Comparison of ENCODE assay signal across 30 mouse cellular contexts in genomic region chr2:155611834-155612550, GRCm38 (mm10). TPM values are rescaled to one million over a fixed set of nuclear protein-coding genes. Genes with fewer than 3 reads are reported as not detected.
DNase-seq lines count a peak whose midpoint lies in the region; ATAC-seq and TF ChIP-seq lines count a peak whose summit lies in the region.
"Had no signal": no experiment of that assay in that cellular context is flagged by ENCODE, and none has a peak within 500 bp of the region (broad histone marks: within the 10 kb centered on the region; RNA-seq: fewer than 3 reads in every experiment).

No protein-coding gene starts in this region.

- peaks cover 30% of the 10 kb centered on the region for H3K36me3 ChIP-seq in heart, embryonic 10.5 days
- peaks cover 21% of the 10 kb centered on the region; the same call in 1 of the 2 replicates for H3K36me3 ChIP-seq in heart, embryonic 15.5 days
- no peaks in the 10 kb centered on the region for H3K36me3 ChIP-seq in E14TG2a.4 (ENCODE audit: insufficient read depth, low read length)
- no peaks in the 10 kb centered on the region for H3K36me3 ChIP-seq in liver, embryonic 13.5 days
- H3K36me3 ChIP-seq: embryonic facial prominence, embryonic 12.5 days; forebrain, embryonic 12.5 days; limb, embryonic 12.5 days; midbrain, embryonic 13.5 days; neural tube, embryonic 15.5 days had no signal

- H3K27me3 ChIP-seq in heart, embryonic 10.5 days (ENCODE audit: insufficient read depth, poor library complexity, severe bottlenecking): no peaks in the 10 kb centered on the region
- no peaks in the 10 kb centered on the region for H3K27me3 ChIP-seq in heart, embryonic 15.5 days
- H3K27me3 ChIP-seq in E14TG2a.4 (ENCODE audit: insufficient read depth, low read length): peaks cover 7% of the 10 kb centered on the region; the same call in 1 of the 2 replicates
- no peaks in the 10 kb centered on the region for H3K27me3 ChIP-seq in liver, embryonic 13.5 days
- H3K27me3 ChIP-seq: midbrain, embryonic 13.5 days had no signal

- TF ChIP-seq CTCF in E14TG2a.4 (conservative IDR thresholded peaks at IDR 0.05; ENCODE audit: low read length): no peak

- H3K4me1 ChIP-seq in heart, embryonic 10.5 days: peaks cover 48% of the 10 kb centered on the region
- H3K4me1 ChIP-seq in heart, embryonic 15.5 days (replicated peaks): peaks cover 43% of the 10 kb centered on the region
- H3K4me1 ChIP-seq in E14TG2a.4 (replicated peaks; ENCODE audit: low read depth, low read length): peaks cover 63% of the 10 kb centered on the region
- H3K4me1 ChIP-seq in liver, embryonic 13.5 days (replicated peaks): peaks cover 79% of the 10 kb centered on the region
- H3K4me1 ChIP-seq: embryonic facial prominence, embryonic 12.5 days had no signal

- H3K27ac ChIP-seq in heart, embryonic 10.5 days: peak overlapping the region; percentile 89
- H3K27ac ChIP-seq in heart, embryonic 15.5 days: peak overlapping the region; percentile 91
- H3K27ac ChIP-seq in liver, embryonic 13.5 days: peak overlapping the region; percentile 97
- H3K27ac ChIP-seq: embryonic facial prominence, embryonic 12.5 days; forebrain, embryonic 12.5 days; layer of hippocampus, adult 2 months; left cerebral cortex, adult 2 months; limb, embryonic 12.5 days; midbrain, embryonic 13.5 days; neural tube, embryonic 15.5 days had no signal

- no peak for ATAC-seq in heart, embryonic 15.5 days (replicated peaks; ENCODE audit: insufficient number of reproducible peaks, insufficient read depth, low FRiP score, low read depth)
- ATAC-seq in liver, embryonic 13.5 days (ENCODE audit: low read depth): no peak
- no peak for ATAC-seq in CD4-positive, CD25-positive, alpha-beta regulatory T cell, adult 4 months
- ATAC-seq: hindbrain, embryonic 16.5 days; lung, postnatal 0 days; midbrain, embryonic 13.5 days had no signal

- no peaks in the 10 kb centered on the region for H3K9me3 ChIP-seq in heart, embryonic 10.5 days
- no peaks in the 10 kb centered on the region for H3K9me3 ChIP-seq in heart, embryonic 15.5 days (replicated peaks)
- H3K9me3 ChIP-seq in E14TG2a.4 (ENCODE audit: low read length): no peaks in the 10 kb centered on the region
- no peaks in the 10 kb centered on the region for H3K9me3 ChIP-seq in liver, embryonic 13.5 days (replicated peaks)
- H3K9me3 ChIP-seq: embryonic facial prominence, embryonic 12.5 days; forebrain, embryonic 12.5 days; limb, embryonic 12.5 days; midbrain, embryonic 13.5 days; neural tube, embryonic 15.5 days had no signal

- H3K4me2 ChIP-seq in heart, embryonic 15.5 days: peak overlapping the region; percentile 76
- peak overlapping the region; percentile 90 for H3K4me2 ChIP-seq in liver, embryonic 13.5 days
- H3K4me2 ChIP-seq: embryonic facial prominence, embryonic 12.5 days; forebrain, embryonic 12.5 days; limb, embryonic 12.5 days; midbrain, embryonic 13.5 days had no signal

- peak overlapping the region; percentile 58 for H3K4me3 ChIP-seq in heart, embryonic 10.5 days
- H3K4me3 ChIP-seq in heart, embryonic 15.5 days: peak overlapping the region; percentile 51
- H3K4me3 ChIP-seq in E14TG2a.4 (replicated peaks; ENCODE audit: low read length): 0 out of 2 replicates have a peak overlapping the region, but pooled peaks have one; percentile 79
- H3K4me3 ChIP-seq in liver, embryonic 13.5 days (replicated peaks): peak overlapping the region; percentile 68; the same call in 1 of the 2 replicates
- H3K4me3 ChIP-seq: embryonic facial prominence, embryonic 12.5 days; forebrain, embryonic 12.5 days; layer of hippocampus, adult 2 months; left cerebral cortex, adult 2 months; limb, embryonic 12.5 days; megakaryocyte, embryonic 14.5 days; midbrain, embryonic 13.5 days; neural tube, embryonic 15.5 days had no signal

- no peak for DNase-seq in heart, embryonic 10.5 days (ENCODE audit: low spot score)
- DNase-seq in heart, postnatal 4 days: no peak
- no peak for DNase-seq in heart, adult 8-10 months (ENCODE audit: low spot score)
- peak; percentile 62 for DNase-seq in liver, embryonic 13.5 days
- no peak for DNase-seq in adrenal gland, postnatal 36 days
- DNase-seq: cerebellum, adult 11 months; cerebellum, adult 9-10 months; embryo, embryonic 11 days; gastrocnemius, postnatal 10 days; kidney, adult 2 months; kidney, postnatal 36 days; lung, adult 18-20 months; lung, postnatal 4 days; retina, postnatal 1 day; right cerebral cortex, postnatal 14 days; thymus, postnatal 4 days had no signal

- WGBS in heart, embryonic 10.5 days: 66% methylated on average over 9 of the region's 9 CpGs
- 51% methylated on average over 9 of the region's 9 CpGs for WGBS in heart, embryonic 15.5 days
- 63% methylated on average over 9 of the region's 9 CpGs for WGBS in liver, embryonic 13.5 days (ENCODE audit: insufficient replicate concordance)

- peak overlapping the region; percentile 65 for H3K9ac ChIP-seq in heart, embryonic 15.5 days
- peak overlapping the region; percentile 85 for H3K9ac ChIP-seq in liver, embryonic 13.5 days
- H3K9ac ChIP-seq: embryonic facial prominence, embryonic 12.5 days; forebrain, embryonic 12.5 days; limb, embryonic 12.5 days; midbrain, embryonic 13.5 days; neural tube, embryonic 15.5 days had no signal

RNA-seq across cellular contexts. Expression of gene Myh7b, which starts 1.0 kb away (rescaled TPM):
- 12.4 and 15.7 TPM in 2 replicates for polyA plus RNA-seq in heart, embryonic 10.5 days (2016; fragmentation: Nextera tagmentation; extraction: Ambion mirVana)
- 10 to 100 TPM; 60.5 to 63.8 TPM for total RNA-seq in heart, postnatal 4 days (2021)
- polyA plus RNA-seq in heart, embryonic 15.5 days (2015; fragmentation: Nextera tagmentation; extraction: Ambion mirVana): 21.1 and 21.8 TPM in 2 replicates
- 10 to 100 TPM; 21.9 to 55.5 (median 33.1) TPM for total RNA-seq in heart, adult 8-10 months (2022)
- polyA plus RNA-seq in liver, embryonic 13.5 days (2015; fragmentation: Nextera tagmentation; extraction: Ambion mirVana): 2.2 TPM in 2 replicates
- not detected for polyA plus RNA-seq in CD4-positive, CD25-positive, alpha-beta regulatory T cell, adult 4 months (2017; shearing (Covaris generic))
- under 1 TPM; 0.03 to 0.07 TPM for total RNA-seq in adrenal gland, postnatal 36 days (2021)
- total RNA-seq: monocyte, adult 5-6 weeks had no signal

RNA-seq across cellular contexts. Expression of gene Gss, which starts 19.4 kb away (rescaled TPM):
- 24.2 and 29.1 TPM in 2 replicates for polyA plus RNA-seq in heart, embryonic 10.5 days (2016; fragmentation: Nextera tagmentation; extraction: Ambion mirVana)
- total RNA-seq in heart, postnatal 4 days (2021): 10 to 100 TPM; 17.3 to 18.2 TPM
- polyA plus RNA-seq in heart, embryonic 15.5 days (2015; fragmentation: Nextera tagmentation; extraction: Ambion mirVana): 20.0 and 26.9 TPM in 2 replicates
- 10 to 100 TPM; 14.2 to 15.6 (median 14.6) TPM for total RNA-seq in heart, adult 8-10 months (2022)
- 67.3 and 68.2 TPM in 2 replicates for polyA plus RNA-seq in liver, embryonic 13.5 days (2015; fragmentation: Nextera tagmentation; extraction: Ambion mirVana)
- 10 to 100 TPM; 10.7 to 16.9 TPM for polyA plus RNA-seq in CD4-positive, CD25-positive, alpha-beta regulatory T cell, adult 4 months (2017; shearing (Covaris generic))
- total RNA-seq in adrenal gland, postnatal 36 days (2021): 10 to 100 TPM; 54.2 to 74.3 TPM
